Mouse (Mus musculus) embryonic facial prominence, embryonic 12.5 days (tissue): ENCODE data around the gene Prdx6. TPM values are rescaled to one million over a fixed set of nuclear protein-coding genes. Genes with fewer than 3 reads are reported as not detected.
A peak's percentile ranks its signal among the peaks of the same experiment; 100 is the strongest.

Experiments
- ATAC-seq: fragments of 200-750 bp; cut with Nextera tagmentation; 2 replicates; pipeline ENCODE4 v1.8.0; 2017; ENCODE audit not compliant: insufficient number of reproducible peaks, insufficient read depth, low FRiP score, low TSS enrichment
- H3K27ac ChIP-seq: fragments of 300-500 bp; sonication (generic); 2 replicates; pipeline ENCODE4 v1.5.1; 2016; ENCODE audit warnings: mild to moderate bottlenecking
- H3K27me3 ChIP-seq: fragments of 300-500 bp; sonication (generic); 2 replicates; pipeline ENCODE4 v1.6.1; 2016; ENCODE audit warnings: mild to moderate bottlenecking, moderate library complexity
- H3K36me3 ChIP-seq: fragments of 300-500 bp; sonication (generic); 2 replicates; pipeline ENCODE4 v1.6.1; 2016; ENCODE audit warnings: mild to moderate bottlenecking
- H3K4me1 ChIP-seq: fragments of 300-500 bp; sonication (generic); 2 replicates; pipeline ENCODE4 v1.6.1; 2016
- H3K4me2 ChIP-seq: fragments of 300-500 bp; sonication (generic); replicated peaks from 2 replicates; pipeline ENCODE4 v1.6.1; 2016; ENCODE audit warnings: mild to moderate bottlenecking, moderate library complexity
- H3K4me3 ChIP-seq: fragments of 300-500 bp; sonication (generic); 2 replicates; pipeline ENCODE4 v1.5.1; 2016; ENCODE audit warnings: mild to moderate bottlenecking
- H3K9ac ChIP-seq: fragments of 300-500 bp; sonication (generic); 2 replicates; pipeline ENCODE4 v1.6.1; 2016; ENCODE audit warnings: mild to moderate bottlenecking, moderate library complexity
- H3K9me3 ChIP-seq: fragments of 300-500 bp; sonication (generic); 2 replicates; pipeline ENCODE4 v1.6.1; 2016; ENCODE audit warnings: mild to moderate bottlenecking, moderate library complexity
- WGBS: fragments of 180-500 bp; shearing (Covaris S2); methylation state at CpG from one replicate; pipeline ENCODE4 v1.1.7; 2016; 5-methylcytosine and 5-hydroxymethylcytosine counted together
- polyA plus RNA-seq: library from polyadenylated mRNA; unstranded; fragments of >200 nt; fragmentation: Nextera tagmentation; extraction: Ambion mirVana; gene quantifications from 2 replicates; pipeline ENCODE4 v1.2.1, GENCODE M21; 2016

Prdx6 gene
- polyA plus RNA-seq, 1 experiment from 2014 or later = 464 TPM

- WGBS = 72% methylated on average over 5 of the region's 5 CpGs
- Histone ChIP-seq H3K27me3 (no peaks in the 10 kb centered on the region), H3K9ac (no peak overlapping the region), H3K4me3 (no peak overlapping the region), H3K9me3 (no peaks in the 10 kb centered on the region), H3K36me3 (no peaks in the 10 kb centered on the region), H3K27ac (no peak overlapping the region), H3K4me1 (no peaks in the 10 kb centered on the region), H3K4me2 (no peak overlapping the region)
- ATAC-seq = no peak
These were observed 13.9 kb upstream of the Prdx6 start for GRCm38 (mm10) chr1:161264961-161265360.

GRCm38 (mm10) chr1:161263584-161263983, 12.6 kb upstream of the Prdx6 start:
- Histone ChIP-seq H3K4me3 (no peak overlapping the region), H3K27ac (no peak overlapping the region), H3K36me3 (no peaks in the 10 kb centered on the region), H3K4me2 (no peak overlapping the region), H3K27me3 (no peaks in the 10 kb centered on the region), H3K4me1 (no peaks in the 10 kb centered on the region), H3K9me3 (no peaks in the 10 kb centered on the region), H3K9ac (no peak overlapping the region)
- ATAC-seq = no peak
- whole genome bisulfite sequencing = 86% methylated on average over 8 of the region's 8 CpGs

GRCm38 (mm10) chr1:161262542-161262941, 11.5 kb upstream of the Prdx6 start:
- Histone ChIP-seq H3K9ac (no peak overlapping the region), H3K4me3 (no peak overlapping the region), H3K9me3 (no peaks in the 10 kb centered on the region), H3K36me3 (no peaks in the 10 kb centered on the region), H3K27me3 (no peaks in the 10 kb centered on the region), H3K27ac (no peak overlapping the region), H3K4me1 (no peaks in the 10 kb centered on the region), H3K4me2 (no peak overlapping the region)
- 83% methylated on average over 2 of the region's 2 CpGs for WGBS
- no peak for ATAC-seq

- H3K4me2 ChIP-seq = no peak overlapping the region
- no peaks in the 10 kb centered on the region for H3K36me3 ChIP-seq
- H3K9ac ChIP-seq = no peak overlapping the region
- no peaks in the 10 kb centered on the region for H3K4me1 ChIP-seq
- H3K4me3 ChIP-seq = no peak overlapping the region
- ATAC-seq = no peak
- 56% methylated on average over 2 of the region's 2 CpGs for WGBS
- no peaks in the 10 kb centered on the region for H3K27me3 ChIP-seq
- H3K27ac ChIP-seq = no peak overlapping the region
- no peaks in the 10 kb centered on the region for H3K9me3 ChIP-seq
These were observed 9.7 kb upstream of the Prdx6 start for GRCm38 (mm10) chr1:161260761-161261160.

GRCm38 (mm10) chr1:161259142-161259541, 8.1 kb upstream of the Prdx6 start:
- no peak overlapping the region for H3K27ac ChIP-seq
- no peak for ATAC-seq
- H3K9me3 ChIP-seq = no peaks in the 10 kb centered on the region
- H3K27me3 ChIP-seq = no peaks in the 10 kb centered on the region
- WGBS = 65% methylated on average over 5 of the region's 6 CpGs
- H3K36me3 ChIP-seq = no peaks in the 10 kb centered on the region
- no peak overlapping the region for H3K4me2 ChIP-seq
- H3K4me3 ChIP-seq = no peak overlapping the region
- no peaks in the 10 kb centered on the region for H3K4me1 ChIP-seq
- H3K9ac ChIP-seq = no peak overlapping the region

GRCm38 (mm10) chr1:161258331-161258730, 7.3 kb upstream of the Prdx6 start:
- ATAC-seq = no peak
- H3K4me2 ChIP-seq = no peak overlapping the region
- no peaks in the 10 kb centered on the region for H3K36me3 ChIP-seq
- no peaks in the 10 kb centered on the region for H3K4me1 ChIP-seq
- no peaks in the 10 kb centered on the region for H3K27me3 ChIP-seq
- H3K4me3 ChIP-seq = no peak overlapping the region
- no peaks in the 10 kb centered on the region for H3K9me3 ChIP-seq
- WGBS = 99% methylated on average over 2 of the region's 2 CpGs
- no peak overlapping the region for H3K27ac ChIP-seq
- no peak overlapping the region for H3K9ac ChIP-seq

GRCm38 (mm10) chr1:161256918-161257317, 5.9 kb upstream of the Prdx6 start:
- Histone ChIP-seq H3K4me2 (no peak overlapping the region), H3K9me3 (no peaks in the 10 kb centered on the region), H3K36me3 (no peaks in the 10 kb centered on the region), H3K4me3 (no peak overlapping the region), H3K27ac (no peak overlapping the region), H3K27me3 (no peaks in the 10 kb centered on the region), H3K4me1 (0 out of 2 replicates have a peak, but pooled peaks cover 1% of the 10 kb centered on the region), H3K9ac (no peak overlapping the region)
- no peak for ATAC-seq
- 72% methylated on average over 7 of the region's 7 CpGs for WGBS

GRCm38 (mm10) chr1:161254361-161254760, 3.3 kb upstream of the Prdx6 start:
- Histone ChIP-seq H3K27me3 (no peaks in the 10 kb centered on the region), H3K9me3 (no peaks in the 10 kb centered on the region), H3K4me1 (peaks cover 6% of the 10 kb centered on the region; the same call in 1 of the 2 replicates), H3K27ac (no peak overlapping the region), H3K4me2 (no peak overlapping the region), H3K36me3 (no peaks in the 10 kb centered on the region), H3K4me3 (no peak overlapping the region), H3K9ac (no peak overlapping the region)
- no peak for ATAC-seq
- 83% methylated on average over 1 of the region's 1 CpGs for WGBS

GRCm38 (mm10) chr1:161252901-161253300, 1.9 kb upstream of the Prdx6 start:
- Histone ChIP-seq H3K27me3 (no peaks in the 10 kb centered on the region), H3K27ac (no peak overlapping the region), H3K9me3 (no peaks in the 10 kb centered on the region), H3K36me3 (no peaks in the 10 kb centered on the region), H3K4me2 (no peak overlapping the region), H3K9ac (no peak overlapping the region), H3K4me1 (peaks cover 21% of the 10 kb centered on the region; the same call in 1 of the 2 replicates), H3K4me3 (no peak overlapping the region)
- WGBS = 73% methylated on average over 3 of the region's 3 CpGs
- ATAC-seq = no peak

- Histone ChIP-seq H3K27ac (no peak overlapping the region), H3K9ac (no peak overlapping the region), H3K9me3 (no peaks in the 10 kb centered on the region), H3K4me1 (peaks cover 23% of the 10 kb centered on the region; the same call in 1 of the 2 replicates), H3K4me2 (no peak overlapping the region), H3K36me3 (no peaks in the 10 kb centered on the region), H3K27me3 (no peaks in the 10 kb centered on the region), H3K4me3 (no peak overlapping the region)
- no peak for ATAC-seq
- 63% methylated on average over 9 of the region's 9 CpGs for WGBS
These were observed 1.3 kb upstream of the Prdx6 start for GRCm38 (mm10) chr1:161252365-161252764.

GRCm38 (mm10) chr1:161251417-161252265, 622 bp upstream of the Prdx6 start:
- ATAC-seq = no peak
- no peaks in the 10 kb centered on the region for H3K27me3 ChIP-seq
- H3K4me3 ChIP-seq = peak overlapping the region; percentile 89
- peaks cover 6% of the 10 kb centered on the region; the same call in 1 of the 2 replicates for H3K36me3 ChIP-seq
- peaks cover 23% of the 10 kb centered on the region; the same call in 1 of the 2 replicates for H3K4me1 ChIP-seq
- 52% methylated on average over 9 of the region's 9 CpGs for WGBS
- no peak overlapping the region for H3K27ac ChIP-seq
- peak overlapping the region; percentile 87 for H3K4me2 ChIP-seq
- no peaks in the 10 kb centered on the region for H3K9me3 ChIP-seq
- H3K9ac ChIP-seq = no peak overlapping the region

GRCm38 (mm10) chr1:161250031-161250603, 902 bp downstream of the Prdx6 start:
- peak overlapping the region; percentile 54; the same call in 1 of the 2 replicates for H3K27ac ChIP-seq
- H3K4me2 ChIP-seq = peak overlapping the region; percentile 87
- ATAC-seq = 0 out of 2 replicates have a peak, but pooled peaks have one; percentile 68
- peaks cover 16% of the 10 kb centered on the region; the same call in 1 of the 2 replicates for H3K36me3 ChIP-seq
- H3K4me3 ChIP-seq = peak overlapping the region; percentile 89
- peak overlapping the region; percentile 90 for H3K9ac ChIP-seq
- no peaks in the 10 kb centered on the region for H3K9me3 ChIP-seq
- WGBS = under 1% methylated on average over 15 of the region's 15 CpGs
- no peaks in the 10 kb centered on the region for H3K27me3 ChIP-seq
- peaks cover 23% of the 10 kb centered on the region; the same call in 1 of the 2 replicates for H3K4me1 ChIP-seq
